Mouse (Mus musculus) neural tube, embryonic 14.5 days (tissue): ENCODE measurements around the gene Cpne5. TPM values are rescaled to one million over a fixed set of nuclear protein-coding genes. Genes with fewer than 3 reads are reported as not detected.
A peak's percentile ranks its signal among the peaks of the same experiment; 100 is the strongest.

Experiments used
- ATAC-seq: fragments of 200-750 bp; cut with Nextera tagmentation; 2 replicates; pipeline ENCODE4 v1.8.0; 2017; ENCODE audit warnings: low read depth, mild to moderate bottlenecking, moderate TSS enrichment, moderate library complexity
- H3K27ac ChIP-seq: fragments of 300-500 bp; sonication (generic); 2 replicates; pipeline ENCODE4 v1.5.1; 2014; ENCODE audit warnings: low read depth, mild to moderate bottlenecking, control low read depth, low read length, moderate library complexity, mixed read lengths
- H3K27me3 ChIP-seq: fragments of 300-500 bp; sonication (generic); 2 replicates; pipeline ENCODE4 v1.6.1; 2014; ENCODE audit warnings: low read length; ENCODE audit not compliant: control insufficient read depth, insufficient read depth
- H3K36me3 ChIP-seq: fragments of 300-500 bp; sonication (generic); 2 replicates; pipeline ENCODE4 v1.6.1; 2014; ENCODE audit warnings: low read length, mixed read lengths; ENCODE audit not compliant: control insufficient read depth, insufficient read depth
- H3K4me1 ChIP-seq: fragments of 300-500 bp; sonication (generic); 2 replicates; pipeline ENCODE4 v1.6.1; 2014; ENCODE audit warnings: low read length; ENCODE audit not compliant: control insufficient read depth, insufficient read depth
- H3K4me2 ChIP-seq: fragments of 300-500 bp; sonication (generic); 2 replicates; pipeline ENCODE4 v1.6.1; 2014; ENCODE audit warnings: mild to moderate bottlenecking, low read depth, low read length, control low read depth
- H3K4me3 ChIP-seq: fragments of 300-500 bp; sonication (generic); 2 replicates; pipeline ENCODE4 v1.5.1; 2014; ENCODE audit warnings: low read depth, low read length, control low read depth, mixed read lengths
- H3K9ac ChIP-seq: fragments of 300-500 bp; sonication (generic); replicated peaks from 2 replicates; pipeline ENCODE4 v1.6.1; 2014; ENCODE audit warnings: low read depth, mild to moderate bottlenecking, control low read depth, low read length, mixed read lengths
- H3K9me3 ChIP-seq: fragments of 300-500 bp; sonication (generic); 2 replicates; pipeline ENCODE4 v1.6.1; 2016; ENCODE audit warnings: low read length; ENCODE audit not compliant: control insufficient read depth
- WGBS: fragments of 180-500 bp; shearing (Covaris S2); extraction: QIAGEN DNeasy Blood & Tissue Kit; methylation state at CpG from one replicate; pipeline ENCODE4 v1.1.7; 2014; 5-methylcytosine and 5-hydroxymethylcytosine counted together
- polyA plus RNA-seq: library from polyadenylated mRNA; unstranded; fragments of >200 nt; fragmentation: Nextera tagmentation; extraction: Ambion mirVana; gene quantifications from 2 replicates; pipeline ENCODE4 v1.2.1, GENCODE M21; 2014

Cpne5 gene
- 38.7 and 64.1 TPM in 2 replicates for polyA plus RNA-seq

DNA sequence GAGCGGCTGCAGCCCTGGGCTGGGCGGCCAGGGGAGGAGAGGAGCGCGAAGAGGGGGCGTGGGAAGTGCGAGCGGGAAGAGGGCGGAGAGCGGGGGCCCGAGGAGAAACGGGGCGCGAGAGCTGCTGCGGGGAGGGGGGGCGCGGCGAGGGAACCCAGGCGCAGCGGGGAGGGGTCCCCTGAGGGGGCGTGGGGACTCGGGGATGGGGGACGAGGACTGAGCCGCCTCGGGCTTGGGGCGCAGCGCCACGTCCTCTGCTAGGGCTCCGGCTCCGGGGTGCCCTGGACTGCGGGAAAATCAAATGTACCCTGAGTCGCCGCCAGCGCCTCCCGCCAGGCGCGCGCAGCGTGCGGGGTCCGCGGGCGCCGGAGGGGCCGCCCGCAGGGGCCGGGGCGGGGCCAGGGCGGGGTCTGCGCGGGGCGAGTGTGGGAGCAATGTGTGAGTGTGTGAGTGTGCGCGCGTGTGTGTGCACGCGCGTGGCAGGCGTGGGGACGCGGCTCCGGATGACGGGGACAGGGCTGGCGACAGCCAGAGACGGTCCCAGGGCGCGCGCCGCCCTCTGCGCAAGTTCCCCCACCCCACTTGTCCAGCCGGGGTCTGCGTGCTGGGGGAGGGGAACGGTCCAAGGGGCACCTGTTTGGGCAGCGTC is at the start of gene Cpne5:
Gene Cpne5, minus strand, starts transcription at position 396 of the 649 bp plus-strand sequence.
- Histone ChIP-seq H3K4me2 (peak within 1 kb of the TSS; percentile 99), H3K27me3 (0 out of 2 replicates have a peak, but pooled peaks cover 5% of the 10 kb centered on the region), H3K27ac (no peak within 1 kb of the TSS), H3K4me1 (peaks cover 5% of the 10 kb centered on the region; the same call in 1 of the 2 replicates), H3K36me3 (no peaks in the 10 kb centered on the region), H3K9me3 (no peaks in the 10 kb centered on the region), H3K9ac (peak within 1 kb of the TSS; percentile 72), H3K4me3 (peak within 1 kb of the TSS; percentile 63)
- WGBS, result under 1% methylated on average over 34 of the region's 73 CpGs
- peak; percentile 57 for ATAC-seq

DNA sequence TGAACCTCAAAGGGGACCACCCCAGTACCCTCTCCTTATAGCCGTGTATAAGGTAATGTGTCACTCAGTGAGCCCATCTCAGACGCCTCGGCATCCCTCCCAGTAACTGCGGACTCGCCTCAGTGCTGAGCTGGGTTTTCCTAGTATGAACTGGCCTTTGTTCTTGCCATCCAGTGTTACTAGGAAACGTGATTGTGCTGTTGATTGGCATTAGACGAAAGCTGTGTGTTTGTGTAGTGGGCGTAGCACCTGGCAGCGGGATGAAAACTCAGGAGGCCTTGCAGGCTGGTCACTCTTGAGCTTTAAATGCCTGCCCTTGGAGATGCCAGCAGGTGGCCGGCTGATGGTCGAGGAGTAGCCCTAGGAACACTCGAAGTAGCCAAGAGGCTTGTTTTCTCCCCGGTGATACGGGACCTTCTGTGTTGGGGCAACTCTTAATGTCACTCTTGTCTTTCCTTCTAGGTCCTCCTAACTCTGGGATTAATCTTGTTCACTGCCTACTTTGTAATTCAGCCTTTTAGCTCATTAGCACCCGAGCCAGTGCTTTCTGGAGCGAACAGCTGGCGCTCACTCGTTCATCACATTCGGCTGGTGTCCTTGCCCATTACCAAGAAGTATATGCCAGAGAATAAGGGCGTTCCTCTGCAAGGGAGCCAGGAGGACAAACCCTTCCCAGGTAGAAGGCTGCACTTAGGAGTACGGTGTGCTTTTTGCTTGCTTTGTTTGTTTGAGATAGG is 44.4 kb upstream of the Cpne5 start:
- Histone ChIP-seq H3K36me3 (peaks cover 10% of the 10 kb centered on the region; the same call in 1 of the 2 replicates), H3K4me2 (no peak overlapping the region), H3K27me3 (no peaks in the 10 kb centered on the region), H3K9ac (no peak overlapping the region), H3K4me3 (no peak overlapping the region), H3K4me1 (no peaks in the 10 kb centered on the region), H3K9me3 (no peaks in the 10 kb centered on the region), H3K27ac (peak overlapping the region; percentile 10; the same call in 1 of the 2 replicates)
- WGBS, result 68% methylated on average over 21 of the region's 21 CpGs
- ATAC-seq, result no peak

DNA sequence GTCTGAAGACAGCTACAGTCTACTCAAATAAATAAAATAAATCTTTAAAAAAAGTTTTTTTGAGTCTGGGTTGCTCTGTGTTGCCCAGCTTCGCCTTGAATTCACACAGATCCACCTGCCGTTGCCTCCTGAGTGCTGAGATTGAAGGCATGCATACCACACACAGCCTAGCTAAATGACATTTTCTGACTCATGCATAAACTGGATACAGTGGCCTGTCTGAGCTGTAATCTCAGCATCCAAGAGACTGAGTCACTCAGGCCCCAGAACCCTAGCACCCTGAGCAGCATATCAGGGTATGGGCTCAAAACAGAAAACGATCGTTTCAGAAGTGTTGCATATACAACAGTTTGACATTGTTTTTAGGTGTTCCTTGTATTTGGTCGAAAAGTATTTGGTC is 43.6 kb upstream of the Cpne5 start:
- Histone ChIP-seq H3K9ac (no peak overlapping the region), H3K27me3 (no peaks in the 10 kb centered on the region), H3K9me3 (no peaks in the 10 kb centered on the region), H3K4me3 (no peak overlapping the region), H3K36me3 (peaks cover 10% of the 10 kb centered on the region; the same call in 1 of the 2 replicates), H3K4me2 (no peak overlapping the region), H3K27ac (no peak overlapping the region), H3K4me1 (no peaks in the 10 kb centered on the region)
- no peak for ATAC-seq
- WGBS, result 93% methylated on average over 5 of the region's 5 CpGs

DNA sequence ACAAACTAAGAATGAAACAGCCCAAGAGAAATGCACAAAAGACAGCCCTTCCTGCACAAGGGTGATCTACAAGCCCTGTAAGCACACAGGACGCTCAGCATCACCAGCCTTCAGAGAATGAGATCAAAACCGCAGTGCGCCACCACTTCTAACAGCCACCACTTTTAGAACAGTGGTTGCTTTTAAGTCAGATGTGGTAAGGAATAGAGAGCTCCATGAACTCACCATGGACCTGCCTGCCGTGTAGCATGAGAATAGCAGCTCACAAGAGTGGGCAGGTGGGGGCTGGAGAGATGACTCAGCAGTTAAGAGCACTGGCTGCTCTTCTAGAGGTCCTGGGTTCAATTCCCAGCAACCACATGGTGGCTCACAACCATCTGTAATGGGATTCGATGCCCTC is 42.5 kb upstream of the Cpne5 start:
- H3K4me1 ChIP-seq, result no peaks in the 10 kb centered on the region
- no peaks in the 10 kb centered on the region for H3K27me3 ChIP-seq
- H3K27ac ChIP-seq, result no peak overlapping the region
- H3K36me3 ChIP-seq, result peaks cover 10% of the 10 kb centered on the region; the same call in 1 of the 2 replicates
- no peaks in the 10 kb centered on the region for H3K9me3 ChIP-seq
- no peak for ATAC-seq
- H3K4me2 ChIP-seq, result no peak overlapping the region
- no peak overlapping the region for H3K9ac ChIP-seq
- WGBS, result 92% methylated on average over 5 of the region's 5 CpGs
- no peak overlapping the region for H3K4me3 ChIP-seq

DNA sequence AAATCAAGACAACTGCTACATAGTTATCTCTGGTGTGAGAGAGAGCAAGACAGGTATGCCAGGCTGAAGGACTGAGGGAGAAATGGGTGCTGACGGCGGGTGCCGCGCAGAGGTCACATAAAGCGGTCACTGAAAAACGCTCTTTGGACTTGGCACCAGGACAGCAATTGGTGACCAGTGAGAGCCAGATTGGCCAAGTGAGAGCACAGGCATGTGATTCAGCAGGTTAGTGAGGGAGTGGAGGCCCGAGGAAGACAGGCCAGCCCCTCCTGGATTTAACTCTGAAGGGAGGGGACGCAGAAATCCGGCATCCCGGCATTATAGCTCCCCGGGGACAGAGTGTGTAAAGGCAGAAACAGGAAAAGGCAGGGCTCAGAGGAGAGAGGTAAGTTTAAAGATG is 35.9 kb upstream of the Cpne5 start:
- Histone ChIP-seq H3K4me3 (no peak overlapping the region), H3K4me1 (peaks cover 14% of the 10 kb centered on the region), H3K9me3 (no peaks in the 10 kb centered on the region), H3K36me3 (no peaks in the 10 kb centered on the region), H3K27ac (no peak overlapping the region), H3K9ac (no peak overlapping the region), H3K4me2 (no peak overlapping the region), H3K27me3 (no peaks in the 10 kb centered on the region)
- 73% methylated on average over 11 of the region's 11 CpGs for WGBS
- no peak for ATAC-seq

DNA sequence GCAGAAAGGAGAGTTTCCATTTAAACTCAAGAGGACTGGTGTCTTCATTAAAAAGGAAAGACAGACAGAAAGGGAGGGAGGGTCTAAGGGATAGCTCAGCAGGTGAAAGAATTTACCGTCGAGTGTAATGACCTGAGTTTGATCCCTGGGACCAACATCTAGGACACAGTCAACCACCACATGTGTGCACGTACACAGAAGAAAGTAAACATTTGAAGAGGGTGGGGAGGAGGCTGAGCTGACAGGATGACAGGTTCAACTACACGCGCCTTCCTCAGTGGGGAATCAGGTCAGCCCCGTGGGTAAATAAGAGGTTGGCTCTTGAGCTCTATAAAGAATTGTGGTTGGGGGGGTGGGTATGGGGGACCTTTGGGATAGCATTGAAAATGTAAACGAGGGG is 35.2 kb upstream of the Cpne5 start:
- Histone ChIP-seq H3K27ac (no peak overlapping the region), H3K9me3 (no peaks in the 10 kb centered on the region), H3K4me3 (no peak overlapping the region), H3K27me3 (no peaks in the 10 kb centered on the region), H3K4me1 (peaks cover 14% of the 10 kb centered on the region), H3K4me2 (no peak overlapping the region), H3K9ac (no peak overlapping the region), H3K36me3 (no peaks in the 10 kb centered on the region)
- no peak for ATAC-seq
- 75% methylated on average over 7 of the region's 7 CpGs for WGBS

DNA sequence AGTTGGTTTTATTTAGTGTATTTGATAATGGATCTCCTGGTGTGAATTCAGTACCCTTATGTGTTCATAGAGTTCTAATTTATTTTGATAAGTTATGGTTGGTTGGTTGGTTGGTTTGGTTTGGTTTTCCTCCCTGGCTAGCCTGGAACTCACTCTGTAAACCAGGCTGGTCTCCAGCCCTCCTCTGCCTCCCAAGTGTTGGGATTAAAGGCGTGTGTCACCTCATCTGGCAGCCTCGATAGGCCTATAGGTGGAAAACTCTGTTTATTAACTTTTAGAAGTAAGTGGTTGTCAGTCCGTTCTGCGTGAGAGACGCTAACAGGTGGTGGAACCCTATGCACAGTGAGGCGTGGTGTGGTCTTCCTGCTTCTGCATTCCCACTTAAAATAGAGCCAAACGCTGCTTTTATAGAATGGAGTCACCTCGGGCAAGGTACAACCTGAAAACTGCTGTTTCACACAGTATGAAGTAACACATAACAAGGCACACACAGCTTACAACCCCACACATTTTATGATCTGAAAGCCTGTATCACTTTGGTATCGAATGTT is 32.3 kb upstream of the Cpne5 start:
- no peaks in the 10 kb centered on the region for H3K9me3 ChIP-seq
- no peak overlapping the region for H3K9ac ChIP-seq
- peaks cover 14% of the 10 kb centered on the region for H3K4me1 ChIP-seq
- WGBS, result 95% methylated on average over 9 of the region's 9 CpGs
- peak overlapping the region; percentile 55 for H3K4me2 ChIP-seq
- ATAC-seq, result no peak
- H3K36me3 ChIP-seq, result no peaks in the 10 kb centered on the region
- H3K27me3 ChIP-seq, result no peaks in the 10 kb centered on the region
- H3K4me3 ChIP-seq, result no peak overlapping the region
- no peak overlapping the region for H3K27ac ChIP-seq

DNA sequence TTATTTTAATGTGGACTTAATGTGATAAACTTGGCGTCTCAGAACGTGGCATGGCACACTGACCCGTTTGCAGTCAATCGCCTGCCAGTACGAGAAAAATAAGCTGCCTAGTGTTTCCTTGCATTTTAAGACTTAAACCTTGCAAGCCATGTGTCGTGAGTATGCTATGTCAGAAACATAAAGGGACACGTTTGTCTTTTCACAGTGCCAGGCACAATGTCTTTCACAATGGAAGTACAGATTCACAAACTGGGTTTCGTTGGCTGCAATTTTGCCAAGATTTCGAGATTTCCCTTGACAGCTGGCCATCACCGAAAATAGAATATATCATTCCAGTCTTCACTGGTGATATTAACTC is 31.4 kb upstream of the Cpne5 start:
- Histone ChIP-seq H3K4me1 (peaks cover 16% of the 10 kb centered on the region), H3K27ac (peak overlapping the region; percentile 88; the same call in 1 of the 2 replicates), H3K27me3 (no peaks in the 10 kb centered on the region), H3K9me3 (no peaks in the 10 kb centered on the region), H3K4me2 (peak overlapping the region; percentile 55), H3K9ac (peak overlapping the region; percentile 91), H3K36me3 (no peaks in the 10 kb centered on the region), H3K4me3 (peak overlapping the region; percentile 91)
- no peak for ATAC-seq
- WGBS, result 22% methylated on average over 10 of the region's 10 CpGs
